Mouse (Mus musculus): ENCODE measurements around the gene Dut. TPM values are rescaled to one million over a fixed set of nuclear protein-coding genes. Genes with fewer than 3 reads are reported as not detected.
"Not testable (repeated sequence)": the region's sequence is repeated elsewhere in the genome, so short reads cannot be mapped to it uniquely, and the experiment has no call there.

Dut gene
- polyA plus RNA-seq, 1 experiment, result 20.7 TPM

DNA sequence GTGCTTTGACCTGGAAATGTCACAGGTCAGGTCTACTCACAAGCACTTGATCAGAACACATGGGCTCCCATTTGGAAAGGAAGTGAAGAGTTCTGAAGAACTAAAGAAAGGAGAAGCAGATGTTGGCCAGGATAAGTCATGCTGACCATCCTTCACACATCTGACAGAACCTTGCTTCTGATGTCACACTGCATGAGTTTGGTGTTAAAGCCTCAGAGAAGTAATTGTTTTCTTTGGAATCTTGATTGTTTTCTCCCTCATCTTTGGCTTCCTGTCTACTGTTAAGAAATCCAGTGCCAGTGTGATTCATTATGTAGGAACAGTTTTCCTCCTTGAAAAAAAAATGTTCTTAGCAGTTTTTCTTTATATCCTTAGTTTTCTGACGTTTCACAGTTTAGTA lies 21.9 kb downstream of the Dut start:
- Histone ChIP-seq H3K27ac (ENCODE audit: insufficient read depth, low read depth, low read length) (no peak overlapping the region), H3K4me1 (ENCODE audit: control insufficient read depth, insufficient read depth, insufficient read length, low read length) (no peaks in the 10 kb centered on the region), H3K36me3 (ENCODE audit: control insufficient read depth, insufficient read depth, low read length) (no peaks in the 10 kb centered on the region), H3K4me3 (ENCODE audit: low read depth, low read length) (no peak overlapping the region), H3K27me3 (ENCODE audit: control insufficient read depth, insufficient read depth, low read length) (no peaks in the 10 kb centered on the region)
- 76% methylated on average over 1 of the region's 1 CpGs for WGBS
- TF ChIP-seq CTCF (IDR thresholded peaks at IDR 0.05; ENCODE audit: extremely low read depth, insufficient read length, insufficient replicate concordance, low read depth, low read length) (no peak), POLR2A (IDR thresholded peaks at IDR 0.05; ENCODE audit: low read depth, low read length) (no peak)

- H3K4me1 ChIP-seq (ENCODE audit: control insufficient read depth, insufficient read depth, insufficient read length, low read length), result no peaks in the 10 kb centered on the region
- TF ChIP-seq POLR2A (IDR thresholded peaks at IDR 0.05; ENCODE audit: low read depth, low read length) (no peak), CTCF (IDR thresholded peaks at IDR 0.05; ENCODE audit: extremely low read depth, insufficient read length, insufficient replicate concordance, low read depth, low read length) (no peak)
- no peaks in the 10 kb centered on the region for H3K36me3 ChIP-seq (ENCODE audit: control insufficient read depth, insufficient read depth, low read length)
- no peaks in the 10 kb centered on the region for H3K27me3 ChIP-seq (ENCODE audit: control insufficient read depth, insufficient read depth, low read length)
- H3K4me3 ChIP-seq (ENCODE audit: low read depth, low read length), result no peak overlapping the region
- H3K27ac ChIP-seq (ENCODE audit: insufficient read depth, low read depth, low read length), result no peak overlapping the region
- WGBS, result 71% methylated on average over 5 of the region's 5 CpGs
Measured at GRCm38 (mm10) chr2:125275617-125276016, 28.6 kb downstream of the Dut start.

DNA sequence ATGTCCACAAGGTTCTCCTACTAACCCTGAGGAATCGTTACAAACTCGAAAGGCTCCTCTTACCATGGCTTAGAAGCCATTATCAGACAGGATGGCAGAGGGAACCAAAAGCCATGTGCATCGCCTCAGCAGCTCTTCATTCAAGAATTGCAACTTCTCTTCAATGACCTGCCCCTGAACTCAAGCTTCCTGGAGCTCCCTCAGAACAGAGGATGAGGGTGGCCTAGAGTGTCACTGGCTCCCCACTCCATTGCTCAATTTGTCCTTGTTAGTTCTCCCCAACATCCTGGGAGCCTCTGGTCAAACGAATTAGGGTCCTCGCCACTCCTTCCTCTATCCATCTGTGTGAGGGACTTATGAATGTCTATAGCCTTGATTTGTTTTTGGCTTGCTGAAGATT lies 29.7 kb downstream of the Dut start:
- Histone ChIP-seq H3K4me1 (ENCODE audit: control insufficient read depth, insufficient read depth, insufficient read length, low read length) (no peaks in the 10 kb centered on the region), H3K4me3 (ENCODE audit: low read depth, low read length) (no peak overlapping the region), H3K27me3 (ENCODE audit: control insufficient read depth, insufficient read depth, low read length) (no peaks in the 10 kb centered on the region), H3K36me3 (ENCODE audit: control insufficient read depth, insufficient read depth, low read length) (no peaks in the 10 kb centered on the region), H3K27ac (ENCODE audit: insufficient read depth, low read depth, low read length) (no peak overlapping the region)
- 88% methylated on average over 5 of the region's 5 CpGs for WGBS
- TF ChIP-seq CTCF (IDR thresholded peaks at IDR 0.05; ENCODE audit: extremely low read depth, insufficient read length, insufficient replicate concordance, low read depth, low read length) (no peak), POLR2A (IDR thresholded peaks at IDR 0.05; ENCODE audit: low read depth, low read length) (no peak)

- 13% methylated on average over 7 of the region's 7 CpGs for WGBS
- H3K4me1 ChIP-seq (ENCODE audit: control insufficient read depth, insufficient read depth, insufficient read length, low read length), result no peaks in the 10 kb centered on the region
- H3K27me3 ChIP-seq (ENCODE audit: control insufficient read depth, insufficient read depth, low read length), result no peaks in the 10 kb centered on the region
Measured at GRCm38 (mm10) chr2:125278474-125278873, 31.5 kb downstream of the Dut start.

DNA sequence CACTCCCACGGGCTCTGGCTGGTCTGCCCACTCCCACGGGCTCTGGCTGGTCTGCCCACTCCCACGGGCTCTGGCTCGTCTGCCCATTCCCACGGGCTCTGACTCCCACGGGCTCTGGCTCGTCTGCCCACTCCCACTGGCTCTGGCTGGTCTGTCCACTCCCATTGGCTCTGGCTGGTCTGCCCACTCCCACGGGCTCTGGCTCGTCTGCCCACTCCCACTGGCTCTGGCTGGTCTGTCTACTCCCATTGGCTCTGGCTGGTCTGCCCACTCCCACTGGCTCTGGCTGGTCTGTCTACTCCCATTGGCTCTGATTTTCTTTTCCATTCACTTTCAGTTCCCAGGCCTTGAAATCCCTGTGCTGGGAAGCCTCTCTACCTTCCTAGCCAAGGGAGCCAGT lies 33.0 kb downstream of the Dut start:
- not testable (repeated sequence) for H3K36me3 ChIP-seq (ENCODE audit: control insufficient read depth, insufficient read depth, low read length); H3K4me1 ChIP-seq (ENCODE audit: control insufficient read depth, insufficient read depth, insufficient read length, low read length); H3K4me3 ChIP-seq (ENCODE audit: low read depth, low read length); H3K27me3 ChIP-seq (ENCODE audit: control insufficient read depth, insufficient read depth, low read length); H3K27ac ChIP-seq (ENCODE audit: insufficient read depth, low read depth, low read length)
- 90% methylated on average over 9 of the region's 9 CpGs for WGBS

More at GRCm38 (mm10) chr2:125278474-125278873, 31.5 kb downstream of the Dut start:
- Histone ChIP-seq H3K36me3 (ENCODE audit: control insufficient read depth, insufficient read depth, low read length) (no peaks in the 10 kb centered on the region), H3K4me3 (ENCODE audit: low read depth, low read length) (no peak overlapping the region), H3K27ac (ENCODE audit: insufficient read depth, low read depth, low read length) (no peak overlapping the region)
- TF ChIP-seq POLR2A (IDR thresholded peaks at IDR 0.05; ENCODE audit: low read depth, low read length) (no peak), CTCF (IDR thresholded peaks at IDR 0.05; ENCODE audit: extremely low read depth, insufficient read length, insufficient replicate concordance, low read depth, low read length) (no peak)

DNA sequence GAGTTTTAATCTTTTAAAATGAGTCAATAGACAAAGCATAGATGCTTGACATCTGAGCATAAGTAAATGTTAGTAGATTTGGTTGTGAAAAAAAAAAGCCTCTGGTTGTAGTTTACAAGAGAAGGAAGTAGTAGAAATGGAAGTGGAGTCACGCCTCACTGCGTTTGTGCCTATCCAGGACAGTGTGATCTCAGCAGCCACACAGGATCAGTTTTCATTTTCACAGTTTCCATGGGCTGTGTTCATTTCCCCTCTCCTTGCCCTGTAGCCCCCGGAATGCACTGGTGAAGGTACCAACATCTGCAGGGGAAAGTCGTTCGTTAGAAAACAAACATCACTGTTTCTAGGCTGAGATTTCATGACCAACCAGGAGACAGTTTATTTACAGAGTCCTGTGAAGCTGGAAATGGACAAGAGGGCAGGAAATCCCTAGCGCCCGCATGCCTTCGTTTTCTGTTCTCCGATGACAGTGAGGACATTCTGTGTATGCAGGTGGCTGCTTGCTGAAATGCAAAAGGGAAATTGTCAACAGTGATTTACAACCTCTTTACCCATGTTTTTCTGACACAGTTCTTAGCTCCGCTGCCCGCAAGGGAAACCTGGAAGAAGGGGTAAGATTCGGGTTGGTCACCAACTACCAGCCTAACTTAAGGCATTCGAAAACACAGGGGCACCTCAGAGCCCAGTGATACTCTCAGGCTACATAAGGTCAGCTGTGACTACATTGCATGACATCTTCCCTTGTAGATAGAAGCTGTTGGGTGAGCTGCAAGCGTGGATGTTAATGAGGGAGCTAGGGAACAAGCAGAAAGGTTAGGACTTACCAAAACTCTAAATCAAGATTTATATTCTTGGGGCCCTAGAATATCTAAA lies 35.6 kb downstream of the Dut start:
- H3K27ac ChIP-seq (ENCODE audit: insufficient read depth, low read depth, low read length), result no peak overlapping the region
- H3K27me3 ChIP-seq (ENCODE audit: control insufficient read depth, insufficient read depth, low read length), result no peaks in the 10 kb centered on the region
- no peaks in the 10 kb centered on the region for H3K36me3 ChIP-seq (ENCODE audit: control insufficient read depth, insufficient read depth, low read length)
- no peak overlapping the region for H3K4me3 ChIP-seq (ENCODE audit: low read depth, low read length)
- no peak for TF ChIP-seq CTCF (IDR thresholded peaks at IDR 0.05; ENCODE audit: extremely low read depth, insufficient read length, insufficient replicate concordance, low read depth, low read length)
- no peak for TF ChIP-seq POLR2A (IDR thresholded peaks at IDR 0.05; ENCODE audit: low read depth, low read length)
- no peaks in the 10 kb centered on the region for H3K4me1 ChIP-seq (ENCODE audit: control insufficient read depth, insufficient read depth, insufficient read length, low read length)
- WGBS, result 33% methylated on average over 14 of the region's 14 CpGs

- Histone ChIP-seq H3K27ac (ENCODE audit: insufficient read depth, low read depth, low read length) (no peak overlapping the region), H3K36me3 (ENCODE audit: control insufficient read depth, insufficient read depth, low read length) (no peaks in the 10 kb centered on the region), H3K4me3 (ENCODE audit: low read depth, low read length) (no peak overlapping the region), H3K4me1 (ENCODE audit: control insufficient read depth, insufficient read depth, insufficient read length, low read length) (no peaks in the 10 kb centered on the region), H3K27me3 (ENCODE audit: control insufficient read depth, insufficient read depth, low read length) (no peaks in the 10 kb centered on the region)
- TF ChIP-seq POLR2A (IDR thresholded peaks at IDR 0.05; ENCODE audit: low read depth, low read length) (no peak), CTCF (IDR thresholded peaks at IDR 0.05; ENCODE audit: extremely low read depth, insufficient read length, insufficient replicate concordance, low read depth, low read length) (no peak)
- WGBS, result 90% methylated on average over 4 of the region's 4 CpGs
Measured at GRCm38 (mm10) chr2:125285777-125286176, 38.8 kb downstream of the Dut start.

Measured in small intestine, adult 2 months (tissue).